Mouse (Mus musculus) brain, embryonic 14.5 days (tissue): Measurements from ENCODE around the gene Kif5a.

Experiments
- CTCF ChIP-seq: fragments of 200-500 bp; IDR thresholded peaks from 2 replicates; pipeline ENCODE4 v1.5.1; 2012; ENCODE audit warnings: inconsistent platforms, mild to moderate bottlenecking, moderate library complexity, borderline replicate concordance; ENCODE audit not compliant: insufficient read depth, insufficient read length; ENCODE audit errors: extremely low read depth
- POLR2A ChIP-seq: fragments of 200-500 bp; IDR thresholded peaks from 2 replicates; pipeline ENCODE4 v1.6.1; 2012; ENCODE audit warnings: mild to moderate bottlenecking, inconsistent platforms, borderline replicate concordance; ENCODE audit not compliant: poor library complexity, insufficient read depth, insufficient read length, severe bottlenecking; ENCODE audit errors: extremely low read depth

- no peak for TF ChIP-seq POLR2A
- TF ChIP-seq CTCF: no peak
Observed at GRCm38 (mm10) chr10:127263631-127264030, 483 bp upstream of the Kif5a start.
